In the genomic region with DNA sequence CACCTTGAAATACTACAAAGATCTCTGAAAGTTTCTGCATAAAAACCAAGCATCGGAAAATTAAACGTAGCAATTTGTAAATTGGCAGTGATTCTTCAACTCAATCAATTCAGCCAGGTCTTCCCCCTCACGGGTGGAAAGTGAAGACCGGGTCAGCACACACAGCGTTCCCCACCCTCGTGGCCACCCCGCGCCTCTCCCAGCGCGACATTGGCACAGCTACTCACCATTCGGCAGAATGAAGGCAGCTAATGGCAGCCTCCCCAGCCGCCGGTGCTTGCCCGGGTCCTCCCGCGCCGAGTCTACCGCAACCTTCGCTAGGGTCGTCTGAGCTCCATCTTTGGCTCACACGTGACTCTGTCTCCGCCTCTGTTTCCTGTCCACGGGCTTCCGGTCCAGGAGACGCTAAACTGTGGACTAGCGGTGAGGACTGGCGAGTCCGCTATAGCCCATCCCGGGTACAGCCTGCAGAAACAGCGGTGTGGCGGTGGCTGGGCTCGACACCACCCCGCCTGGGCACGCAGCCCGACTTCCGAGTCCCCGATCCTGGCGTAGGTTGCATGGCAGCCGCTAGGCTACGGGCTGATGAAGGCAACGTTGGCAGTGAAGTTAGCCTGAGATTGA, we compare ENCODE assay signal across 8 mouse cellular contexts. TPM values are rescaled to one million over a fixed set of nuclear protein-coding genes. Genes with fewer than 3 reads are reported as not detected.
DNase-seq lines count a peak whose midpoint lies in the region; ATAC-seq lines count a peak whose summit lies in the region.

Gene Tmem126a, minus strand, starts transcription at position 385 of the 624 bp plus-strand sequence.

- H3K4me1 ChIP-seq in brown adipose tissue, adult 24 weeks (ENCODE audit: control insufficient read depth, insufficient read depth, insufficient read length, low read length): no peaks in the 10 kb centered on the region; the same call in 1 of the 2 replicates
- peaks cover 12% of the 10 kb centered on the region for H3K4me1 ChIP-seq in heart, embryonic 12.5 days (replicated peaks)
- H3K4me1 ChIP-seq in kidney, embryonic 16.5 days (ENCODE audit: insufficient read depth, low read length): peaks cover 10% of the 10 kb centered on the region

- H3K36me3 ChIP-seq in heart, embryonic 12.5 days: peaks cover 17% of the 10 kb centered on the region
- H3K36me3 ChIP-seq in kidney, embryonic 16.5 days (ENCODE audit: insufficient read depth, low read length): peaks cover 7% of the 10 kb centered on the region; the same call in 1 of the 2 replicates

- DNase-seq in liver: peak; percentile 86
- peak; percentile 72 to 86 for DNase-seq in spleen, postnatal 4 days (ENCODE audit: low spot score in 2 of 2)

- H3K4me2 ChIP-seq in heart, embryonic 12.5 days: peak within 1 kb of the TSS; percentile 69
- peak within 1 kb of the TSS; percentile 64 for H3K4me2 ChIP-seq in kidney, embryonic 16.5 days (replicated peaks; ENCODE audit: low read depth, low read length)

- peak within 1 kb of the TSS; percentile 89 for H3K9ac ChIP-seq in heart, embryonic 12.5 days
- peak within 1 kb of the TSS; percentile 83 for H3K9ac ChIP-seq in kidney, embryonic 16.5 days (replicated peaks; ENCODE audit: low read length)

- ATAC-seq in CD4-positive, CD25-positive, alpha-beta regulatory T cell, adult 4 months: peak; percentile 88
- ATAC-seq in erythroid progenitor cell, adult 5-6 weeks (replicated peaks; ENCODE audit: low FRiP score, poor library complexity, severe bottlenecking): peak; percentile 96
- peak; percentile 96 for ATAC-seq in heart, embryonic 12.5 days (ENCODE audit: insufficient number of reproducible peaks, low FRiP score)
- peak; percentile 98 for ATAC-seq in kidney, embryonic 16.5 days (ENCODE audit: low FRiP score, low TSS enrichment)
- peak; percentile 97 for ATAC-seq in monocyte, adult 5-6 weeks (replicated peaks; ENCODE audit: insufficient number of reproducible peaks, low FRiP score, low TSS enrichment, poor library complexity, severe bottlenecking)

- 0 out of 2 replicates have a peak, but pooled peaks cover 5% of the 10 kb centered on the region for H3K27me3 ChIP-seq in heart, embryonic 12.5 days (replicated peaks)
- H3K27me3 ChIP-seq in kidney, embryonic 16.5 days (ENCODE audit: insufficient read depth, low read length): no peaks in the 10 kb centered on the region

- H3K27ac ChIP-seq in brown adipose tissue, adult 24 weeks (replicated peaks; ENCODE audit: low read depth, low read length): peak within 1 kb of the TSS; percentile 87
- peak within 1 kb of the TSS; percentile 95 for H3K27ac ChIP-seq in heart, embryonic 12.5 days (ENCODE audit: poor library complexity, severe bottlenecking)
- peak within 1 kb of the TSS; percentile 93 for H3K27ac ChIP-seq in kidney, embryonic 16.5 days (ENCODE audit: low read length)

- WGBS in heart, embryonic 12.5 days: under 1% methylated on average over 41 of the region's 41 CpGs
- under 1% methylated on average over 41 of the region's 41 CpGs for WGBS in kidney, embryonic 16.5 days

- peak within 1 kb of the TSS; percentile 81 for H3K4me3 ChIP-seq in brown adipose tissue, adult 24 weeks (ENCODE audit: insufficient read depth, low read depth, low read length)
- H3K4me3 ChIP-seq in heart, embryonic 12.5 days: peak within 1 kb of the TSS; percentile 83
- H3K4me3 ChIP-seq in kidney, embryonic 16.5 days (ENCODE audit: low read length): peak within 1 kb of the TSS; percentile 79

- H3K9me3 ChIP-seq in heart, embryonic 12.5 days (replicated peaks): no peaks in the 10 kb centered on the region
- H3K9me3 ChIP-seq in kidney, embryonic 16.5 days (ENCODE audit: low read length): no peaks in the 10 kb centered on the region

RNA-seq across cellular contexts. Expression of gene Tmem126a, which starts in this region (rescaled TPM):
- polyA plus RNA-seq in CD4-positive, CD25-positive, alpha-beta regulatory T cell, adult 4 months (2017; shearing (Covaris generic)): 10 to 100 TPM; 67.2 to 77.1 TPM
- polyA plus RNA-seq in brown adipose tissue, adult 24 weeks (2012; ENCODE audit: insufficient read depth, insufficient read length, missing spikeins): 177 and 191 TPM in 2 replicates
- 4.0 and 18.9 TPM in 2 replicates for total RNA-seq in erythroid progenitor cell, adult 5-6 weeks (2015; ENCODE audit: low replicate concordance)
- total RNA-seq in erythroid progenitor cell, adult 5-6 weeks (2017; ENCODE audit: low replicate concordance): 3.1 and 3.7 TPM in 2 replicates
- 110 and 111 TPM in 2 replicates for polyA plus RNA-seq in heart, embryonic 12.5 days (2016; fragmentation: Nextera tagmentation; extraction: Ambion mirVana)
- polyA plus RNA-seq in kidney, embryonic 16.5 days (2015; fragmentation: Nextera tagmentation; extraction: Ambion mirVana): 109 and 114 TPM in 2 replicates
- total RNA-seq in monocyte, adult 5-6 weeks (2017): 25.4 to 47.1 TPM (median 42.7 TPM) in 3 replicates

Comparison
In these comparisons a context has a peak if more than half of its experiments do, and no peak if none do; other contexts are left out.
1. Peak in every context shown above with its lines: DNase-seq, ATAC-seq, H3K4me3 ChIP-seq and H3K27ac ChIP-seq.